Mouse (Mus musculus) liver, embryonic 13.5 days (tissue): Measurements from ENCODE around the gene Mios. TPM values are rescaled to one million over a fixed set of nuclear protein-coding genes. Genes with fewer than 3 reads are reported as not detected.

Source experiments
- ATAC-seq: fragments of 200-750 bp; cut with Nextera tagmentation; 2 replicates; pipeline ENCODE4 v1.8.0; 2017; ENCODE audit warnings: low read depth, mild to moderate bottlenecking, moderate number of reproducible peaks, moderate library complexity
- DNase-seq: peaks from one replicate; pipeline ENCODE4 v3.0.0; 2022
- H3K27ac ChIP-seq: fragments of 300-500 bp; sonication (generic); 2 replicates; pipeline ENCODE4 v1.5.1; 2015; ENCODE audit warnings: moderate library complexity, mild to moderate bottlenecking, inconsistent platforms
- H3K27me3 ChIP-seq: fragments of 300-500 bp; sonication (generic); 2 replicates; pipeline ENCODE4 v1.6.1; 2015; ENCODE audit warnings: mild to moderate bottlenecking, inconsistent platforms
- H3K36me3 ChIP-seq: fragments of 300-500 bp; sonication (generic); 2 replicates; pipeline ENCODE4 v1.6.1; 2015; ENCODE audit warnings: mild to moderate bottlenecking, inconsistent platforms
- H3K4me1 ChIP-seq: fragments of 300-500 bp; sonication (generic); replicated peaks from 2 replicates; pipeline ENCODE4 v1.6.1; 2015; ENCODE audit warnings: inconsistent platforms
- H3K4me2 ChIP-seq: fragments of 300-500 bp; sonication (generic); 2 replicates; pipeline ENCODE4 v1.6.1; 2015; ENCODE audit warnings: inconsistent platforms, mild to moderate bottlenecking, moderate library complexity
- H3K4me3 ChIP-seq: fragments of 300-500 bp; sonication (generic); replicated peaks from 2 replicates; pipeline ENCODE4 v1.5.1; 2015; ENCODE audit warnings: mild to moderate bottlenecking, inconsistent platforms
- H3K9ac ChIP-seq: fragments of 300-500 bp; sonication (generic); 2 replicates; pipeline ENCODE4 v1.6.1; 2015; ENCODE audit warnings: mild to moderate bottlenecking, inconsistent platforms
- H3K9me3 ChIP-seq: fragments of 300-500 bp; sonication (generic); replicated peaks from 2 replicates; pipeline ENCODE4 v1.6.1; 2016; ENCODE audit warnings: inconsistent platforms
- WGBS: fragments of 180-500 bp; shearing (Covaris S2); methylation state at CpG from one replicate; pipeline ENCODE4 v1.1.7; 2015; ENCODE audit not compliant: insufficient replicate concordance; 5-methylcytosine and 5-hydroxymethylcytosine counted together
- polyA plus RNA-seq: library from polyadenylated mRNA; unstranded; fragments of >200 nt; fragmentation: Nextera tagmentation; extraction: Ambion mirVana; gene quantifications from 2 replicates; pipeline ENCODE4 v1.2.1, GENCODE M21; 2015

Gene Mios
- polyA plus RNA-seq, 1 experiment from 2014 or later, result 15.8 TPM

DNA sequence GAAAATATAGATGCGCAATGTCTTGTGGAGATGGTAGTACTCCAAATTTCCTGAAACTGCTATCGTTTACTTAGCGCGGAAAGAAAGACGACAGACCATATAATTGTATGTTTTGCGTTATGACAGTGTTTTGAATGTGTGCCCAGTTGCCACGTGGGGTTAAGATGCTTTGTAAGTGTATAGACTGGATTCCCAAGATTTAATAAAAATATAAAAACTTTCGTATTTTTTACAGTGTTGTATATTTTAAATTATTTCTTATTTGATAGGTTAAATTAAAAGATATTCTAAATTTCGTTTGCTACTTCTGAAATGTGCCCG lies 804 bp downstream of the Mios start:
- H3K36me3 ChIP-seq, result peaks cover 6% of the 10 kb centered on the region
- WGBS, result 7% methylated on average over 10 of the region's 10 CpGs
- ATAC-seq, result no peak

DNA sequence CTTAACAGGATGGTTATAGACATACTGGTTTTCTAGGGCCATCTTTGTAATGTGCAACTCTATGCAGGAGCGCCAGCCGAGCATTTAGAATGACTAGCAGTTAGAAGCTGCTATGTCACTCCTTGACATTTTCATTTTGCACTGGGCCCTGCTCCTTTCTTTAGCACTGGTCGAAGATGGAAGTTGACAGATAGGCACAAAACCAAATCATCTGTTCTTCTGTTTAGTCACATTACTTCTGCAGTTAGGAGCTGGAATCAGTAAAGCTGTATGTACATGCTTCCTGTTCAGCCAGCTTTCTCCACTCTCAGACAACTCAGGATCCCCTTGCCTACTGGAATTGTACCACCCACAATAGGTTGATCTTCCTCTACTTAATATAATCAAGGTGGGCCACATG lies 1.6 kb downstream of the Mios start:
- 60% methylated on average over 3 of the region's 3 CpGs for WGBS
- Histone ChIP-seq H3K4me1 (peaks cover 13% of the 10 kb centered on the region), H3K4me2 (peak overlapping the region; percentile 77), H3K27me3 (no peaks in the 10 kb centered on the region), H3K9me3 (no peaks in the 10 kb centered on the region), H3K9ac (peak overlapping the region; percentile 93), H3K27ac (no peak overlapping the region), H3K36me3 (peaks cover 14% of the 10 kb centered on the region), H3K4me3 (peak overlapping the region; percentile 87)
- ATAC-seq, result no peak
- no peak for DNase-seq

More for the DNA sequence above, 804 bp downstream of the Mios start:
- peak overlapping the region; percentile 93 for H3K9ac ChIP-seq
- peaks cover 13% of the 10 kb centered on the region for H3K4me1 ChIP-seq
- peak overlapping the region; percentile 77 for H3K4me2 ChIP-seq
- H3K27me3 ChIP-seq, result no peaks in the 10 kb centered on the region
- H3K27ac ChIP-seq, result peak overlapping the region; percentile 87
- no peaks in the 10 kb centered on the region for H3K9me3 ChIP-seq
- no peak for DNase-seq
- H3K4me3 ChIP-seq, result peak overlapping the region; percentile 87

GRCm38 (mm10) chr6:8227035-8227434 lies 18.0 kb downstream of the Mios start:
- H3K4me1 ChIP-seq, result no peaks in the 10 kb centered on the region
- no peaks in the 10 kb centered on the region for H3K9me3 ChIP-seq
- DNase-seq (no peak), ATAC-seq (no peak)
- WGBS, result 74% methylated on average over 3 of the region's 3 CpGs
- no peak overlapping the region for H3K27ac ChIP-seq
- H3K4me3 ChIP-seq, result no peak overlapping the region
- H3K9ac ChIP-seq, result no peak overlapping the region
- no peaks in the 10 kb centered on the region for H3K27me3 ChIP-seq
- peaks cover 51% of the 10 kb centered on the region for H3K36me3 ChIP-seq
- no peak overlapping the region for H3K4me2 ChIP-seq

DNA sequence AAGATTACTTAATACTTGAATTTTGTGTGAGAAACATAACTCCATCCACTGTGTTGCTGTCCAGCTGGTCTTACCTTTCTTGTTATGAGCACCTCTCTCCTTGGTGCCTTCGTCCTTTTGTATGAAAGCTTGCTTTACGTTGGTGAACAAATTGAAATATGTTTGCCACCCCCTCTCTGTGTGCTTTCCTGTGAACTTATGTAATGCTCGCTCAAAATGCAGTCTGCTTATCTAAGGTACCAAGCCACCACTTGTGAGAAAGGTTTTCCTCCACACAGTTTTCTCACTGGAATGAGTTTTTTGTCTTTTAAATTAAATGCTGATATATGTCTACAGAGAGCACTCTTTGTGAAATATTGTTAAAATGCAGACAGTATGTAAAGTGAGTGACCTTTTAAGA lies 19.6 kb downstream of the Mios start:
- peaks cover 61% of the 10 kb centered on the region for H3K36me3 ChIP-seq

GRCm38 (mm10) chr6:8258316-8258715 lies 49.3 kb downstream of the Mios start:
- Histone ChIP-seq H3K4me1 (peaks cover 20% of the 10 kb centered on the region), H3K4me3 (peak overlapping the region; percentile 88), H3K27me3 (no peaks in the 10 kb centered on the region), H3K36me3 (peaks cover 14% of the 10 kb centered on the region), H3K4me2 (peak overlapping the region; percentile 79), H3K9ac (peak overlapping the region; percentile 90), H3K27ac (peak overlapping the region; percentile 80), H3K9me3 (no peaks in the 10 kb centered on the region)
- DNase-seq, result no peak
- no peak for ATAC-seq
- 5% methylated on average over 6 of the region's 6 CpGs for WGBS

More for the DNA sequence above, 19.6 kb downstream of the Mios start:
- WGBS, result 77% methylated on average over 3 of the region's 3 CpGs
- Histone ChIP-seq H3K27ac (no peak overlapping the region), H3K9me3 (no peaks in the 10 kb centered on the region), H3K4me2 (no peak overlapping the region), H3K4me1 (no peaks in the 10 kb centered on the region), H3K27me3 (no peaks in the 10 kb centered on the region), H3K9ac (no peak overlapping the region), H3K4me3 (no peak overlapping the region)
- ATAC-seq (no peak), DNase-seq (no peak)

DNA sequence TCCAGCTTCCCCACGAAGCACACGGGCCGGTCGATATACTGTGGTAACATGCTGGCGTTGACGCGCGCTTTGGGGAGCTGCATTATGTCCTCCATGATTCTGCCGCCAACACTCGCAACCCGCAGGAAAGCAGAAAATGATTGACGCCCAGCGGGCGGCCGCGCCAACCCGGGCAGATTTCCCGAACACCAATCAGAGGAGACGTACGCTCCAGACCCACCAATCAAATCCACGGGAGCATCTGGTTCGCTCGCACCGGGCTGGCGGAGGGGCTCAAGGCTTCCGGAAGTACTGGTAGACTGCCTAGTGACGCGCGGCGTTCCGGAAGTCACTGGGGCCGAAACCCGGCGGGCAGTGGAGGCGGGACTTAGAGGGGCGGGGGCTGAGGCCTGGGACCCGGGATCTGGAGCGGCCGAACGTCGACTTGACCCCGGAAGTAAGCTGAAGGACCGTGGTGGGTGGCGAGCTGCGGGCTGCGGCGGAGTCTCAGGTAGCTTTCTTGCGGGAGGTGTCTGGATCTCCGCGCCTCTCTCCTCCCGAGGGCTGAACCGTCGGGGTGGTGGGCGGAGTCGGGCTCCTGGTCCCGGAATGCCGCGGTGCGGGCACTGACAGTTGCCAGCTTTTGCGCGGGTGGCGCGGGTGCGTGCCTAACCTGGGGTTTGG lies 50.1 kb downstream of the Mios start, which contains the start of the genes Rpa3, Umad1 and Gm45062:
TSS of gene Rpa3 (minus strand) at position 170 of the 663 bp plus-strand sequence.
TSS of gene Umad1 (plus strand) at position 285 of the 663 bp plus-strand sequence.
TSS of gene Gm45062 (plus strand) at position 447 of the 663 bp plus-strand sequence.
- peaks cover 10% of the 10 kb centered on the region for H3K36me3 ChIP-seq
- peak within 1 kb of the TSS; percentile 80 for H3K27ac ChIP-seq
- peaks cover 20% of the 10 kb centered on the region for H3K4me1 ChIP-seq
- H3K4me3 ChIP-seq, result peak within 1 kb of the TSS; percentile 88
- H3K27me3 ChIP-seq, result no peaks in the 10 kb centered on the region
- peak; percentile 100 for ATAC-seq
- H3K9me3 ChIP-seq, result no peaks in the 10 kb centered on the region
- peak; percentile 97 for DNase-seq
- under 1% methylated on average over 61 of the region's 64 CpGs for WGBS
- peak within 1 kb of the TSS; percentile 92 for H3K9ac ChIP-seq
- H3K4me2 ChIP-seq, result peak within 1 kb of the TSS; percentile 93

DNA sequence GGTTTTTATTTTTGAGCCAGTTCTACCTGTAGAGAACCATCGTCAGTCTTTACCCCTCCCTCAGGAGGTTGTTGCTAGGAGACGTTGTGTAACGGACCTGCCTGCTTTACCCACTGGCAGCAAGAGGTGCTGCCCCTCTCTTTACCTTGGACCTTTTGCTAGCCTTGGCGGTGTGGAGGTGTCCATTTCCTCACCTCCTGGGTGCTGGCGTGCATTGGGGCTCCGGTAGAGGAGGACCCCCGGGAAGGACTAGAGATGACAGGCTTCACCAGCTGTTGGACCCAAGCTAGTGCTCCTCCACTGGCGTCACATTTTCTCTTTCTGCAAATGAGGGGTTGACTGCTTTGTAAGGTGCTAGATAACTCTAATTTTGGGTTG lies 50.6 kb downstream of the Mios start:
- H3K27me3 ChIP-seq, result no peaks in the 10 kb centered on the region
- ATAC-seq (peak; percentile 6; the same call in 1 of the 2 replicates), DNase-seq (no peak)
- H3K36me3 ChIP-seq, result peaks cover 7% of the 10 kb centered on the region
- H3K4me2 ChIP-seq, result peak overlapping the region; percentile 93
- under 1% methylated on average over 8 of the region's 8 CpGs for WGBS
- peak overlapping the region; percentile 80 for H3K27ac ChIP-seq
- peak overlapping the region; percentile 88 for H3K4me3 ChIP-seq
- H3K4me1 ChIP-seq, result peaks cover 20% of the 10 kb centered on the region
- H3K9me3 ChIP-seq, result no peaks in the 10 kb centered on the region
- H3K9ac ChIP-seq, result peak overlapping the region; percentile 92

DNA sequence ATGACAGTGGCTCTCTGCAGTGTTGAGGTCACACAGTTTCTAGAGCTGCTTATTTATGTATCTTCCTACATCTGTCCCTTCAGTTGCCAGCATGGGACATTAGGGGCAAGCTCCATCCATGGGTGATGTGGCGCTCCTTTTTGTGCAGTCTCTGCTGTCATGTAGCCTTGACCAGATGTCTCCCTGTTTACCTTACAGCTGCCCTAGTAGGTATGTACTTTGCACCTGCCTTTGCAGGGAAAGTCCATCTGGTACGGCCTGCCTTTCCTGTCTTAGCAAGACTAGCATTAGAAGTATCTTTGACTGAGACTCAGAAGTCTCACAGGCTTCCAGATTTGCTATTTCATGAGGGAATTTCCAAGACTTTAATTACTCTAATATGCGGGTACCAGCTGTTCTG lies 62.0 kb downstream of the Mios start:
- H3K27ac ChIP-seq, result no peak overlapping the region
- WGBS, result 75% methylated on average over 3 of the region's 3 CpGs

GRCm38 (mm10) chr6:8274387-8275054 lies 65.5 kb downstream of the Mios start:
- DNase-seq (peak; percentile 37), ATAC-seq (peak; percentile 44; the same call in 1 of the 2 replicates)
- H3K27ac ChIP-seq, result no peak overlapping the region
- 40% methylated on average over 6 of the region's 6 CpGs for WGBS
- 0 out of 2 replicates have a peak, but pooled peaks cover 4% of the 10 kb centered on the region for H3K36me3 ChIP-seq
- H3K4me3 ChIP-seq, result no peak overlapping the region
- no peaks in the 10 kb centered on the region for H3K9me3 ChIP-seq
- no peak overlapping the region for H3K9ac ChIP-seq
- no peaks in the 10 kb centered on the region for H3K27me3 ChIP-seq
- no peak overlapping the region for H3K4me2 ChIP-seq
- peaks cover 3% of the 10 kb centered on the region for H3K4me1 ChIP-seq

More for the DNA sequence above, 62.0 kb downstream of the Mios start:
- Histone ChIP-seq H3K4me2 (no peak overlapping the region), H3K9me3 (no peaks in the 10 kb centered on the region), H3K4me1 (no peaks in the 10 kb centered on the region), H3K27me3 (no peaks in the 10 kb centered on the region), H3K9ac (no peak overlapping the region), H3K4me3 (no peak overlapping the region), H3K36me3 (0 out of 2 replicates have a peak, but pooled peaks cover 4% of the 10 kb centered on the region)
- no peak for DNase-seq
- peak; percentile 66 for ATAC-seq

- ATAC-seq (no peak), DNase-seq (peak; percentile 67)
- WGBS, result 7% methylated on average over 1 of the region's 1 CpGs
- 0 out of 2 replicates have a peak, but pooled peaks cover 4% of the 10 kb centered on the region for H3K36me3 ChIP-seq
- no peak overlapping the region for H3K4me2 ChIP-seq
- peaks cover 3% of the 10 kb centered on the region for H3K4me1 ChIP-seq
- H3K27me3 ChIP-seq, result no peaks in the 10 kb centered on the region
- H3K9ac ChIP-seq, result no peak overlapping the region
- H3K4me3 ChIP-seq, result no peak overlapping the region
- no peak overlapping the region for H3K27ac ChIP-seq
- no peaks in the 10 kb centered on the region for H3K9me3 ChIP-seq
Observed at GRCm38 (mm10) chr6:8275098-8275497, 66.1 kb downstream of the Mios start.

GRCm38 (mm10) chr6:8276431-8276830 lies 67.4 kb downstream of the Mios start:
- Histone ChIP-seq H3K27me3 (no peaks in the 10 kb centered on the region), H3K36me3 (no peaks in the 10 kb centered on the region), H3K4me3 (no peak overlapping the region), H3K9ac (no peak overlapping the region), H3K9me3 (no peaks in the 10 kb centered on the region), H3K4me2 (no peak overlapping the region), H3K27ac (no peak overlapping the region), H3K4me1 (peaks cover 3% of the 10 kb centered on the region)
- 30% methylated on average over 4 of the region's 4 CpGs for WGBS
- no peak for DNase-seq
- peak; percentile 48; the same call in 1 of the 2 replicates for ATAC-seq
